Mouse (Mus musculus) erythroblast, embryonic 14.5 days (primary cell): ENCODE data around the gene Actr1a.

Experiments used
- GATA1 ChIP-seq: IDR thresholded peaks from 2 replicates; pipeline ENCODE4 v1.6.1; 2012; ENCODE audit warnings: low read length, inconsistent platforms, mixed read lengths
- TAL1 ChIP-seq: IDR thresholded peaks from 3 replicates; pipeline ENCODE4 v1.6.1; 2012; ENCODE audit warnings: low read length, inconsistent platforms, mixed read lengths

DNA sequence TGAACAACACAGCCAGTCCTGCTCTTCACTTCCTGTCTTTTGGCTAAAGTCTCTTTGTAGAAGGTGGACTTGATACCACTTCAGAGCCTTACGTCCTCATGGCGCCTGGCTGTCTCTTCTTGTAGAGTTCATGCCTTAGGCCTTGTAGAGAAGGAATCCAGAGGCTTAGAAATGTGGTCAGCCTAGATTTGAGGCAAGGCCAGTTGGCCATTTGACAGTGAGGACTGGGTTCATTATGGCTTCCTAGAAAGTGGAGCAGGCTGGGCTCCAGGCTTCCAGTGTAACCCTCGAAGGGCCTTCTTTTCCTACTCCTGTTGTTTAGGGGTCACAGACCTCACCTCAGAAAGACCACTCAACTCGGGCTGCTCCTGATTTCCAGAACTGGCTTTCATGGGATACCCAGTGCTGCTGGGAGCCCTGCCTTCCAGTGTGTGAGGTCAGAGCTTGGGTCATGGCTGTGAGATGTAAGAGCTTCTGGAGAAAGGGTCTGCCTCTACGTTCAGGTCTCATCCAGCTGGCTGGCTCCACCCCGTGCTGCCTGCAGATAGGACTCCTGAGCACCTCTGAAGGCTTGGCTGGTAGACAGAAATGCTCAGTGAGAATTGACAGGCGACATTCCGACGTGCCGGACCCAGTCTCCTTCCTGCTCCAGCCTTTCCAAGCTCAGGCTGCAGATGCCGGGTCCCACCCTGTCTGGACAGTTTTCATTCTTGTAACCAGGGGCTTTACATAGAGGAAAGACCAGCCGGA lies 16.7 kb upstream of the Actr1a start:
- no peak for TF ChIP-seq GATA1
- TF ChIP-seq TAL1: no peak
